Mouse (Mus musculus) hindbrain, embryonic 15.5 days (tissue): ENCODE results near the gene Bst1. TPM values are rescaled to one million over a fixed set of nuclear protein-coding genes. Genes with fewer than 3 reads are reported as not detected.

Source experiments
- ATAC-seq: fragments of 200-750 bp; cut with Nextera tagmentation; 2 replicates; pipeline ENCODE4 v1.8.0; 2017; ENCODE audit warnings: low read depth, moderate number of reproducible peaks, moderate TSS enrichment; ENCODE audit not compliant: low FRiP score
- H3K27ac ChIP-seq: fragments of 300-500 bp; sonication (generic); replicated peaks from 2 replicates; pipeline ENCODE4 v1.5.1; 2015; ENCODE audit warnings: mild to moderate bottlenecking, inconsistent platforms
- H3K27me3 ChIP-seq: fragments of 300-500 bp; sonication (generic); 2 replicates; pipeline ENCODE4 v1.6.1; 2015; ENCODE audit warnings: control low read depth, inconsistent platforms
- H3K36me3 ChIP-seq: fragments of 300-500 bp; sonication (generic); 2 replicates; pipeline ENCODE4 v1.6.1; 2015; ENCODE audit warnings: control low read depth, inconsistent platforms
- H3K4me1 ChIP-seq: fragments of 300-500 bp; sonication (generic); replicated peaks from 2 replicates; pipeline ENCODE4 v1.6.1; 2015; ENCODE audit warnings: control low read depth, inconsistent platforms
- H3K4me2 ChIP-seq: fragments of 300-500 bp; sonication (generic); 2 replicates; pipeline ENCODE4 v1.6.1; 2015; ENCODE audit warnings: moderate library complexity, mild to moderate bottlenecking, inconsistent platforms
- H3K4me3 ChIP-seq: fragments of 300-500 bp; sonication (generic); 2 replicates; pipeline ENCODE4 v1.5.1; 2015; ENCODE audit warnings: mild to moderate bottlenecking, inconsistent platforms
- H3K9ac ChIP-seq: fragments of 300-500 bp; sonication (generic); 2 replicates; pipeline ENCODE4 v1.6.1; 2015; ENCODE audit warnings: inconsistent platforms
- H3K9me3 ChIP-seq: fragments of 300-500 bp; sonication (generic); 2 replicates; pipeline ENCODE4 v1.6.1; 2016; ENCODE audit warnings: control low read depth, inconsistent platforms
- WGBS: fragments of 180-500 bp; shearing (Covaris S2); methylation state at CpG from one replicate; pipeline ENCODE4 v1.1.7; 2015; 5-methylcytosine and 5-hydroxymethylcytosine counted together
- polyA plus RNA-seq: library from polyadenylated mRNA; unstranded; fragments of >200 nt; fragmentation: Nextera tagmentation; extraction: Ambion mirVana; gene quantifications from 2 replicates; pipeline ENCODE4 v1.2.1, GENCODE M21; 2015

Gene Bst1
- polyA plus RNA-seq, 1 experiment from 2014 or later: 0.05 TPM

GRCm38 (mm10) chr5:43845646-43846045, 27.0 kb downstream of the Bst1 start:
- H3K4me3 ChIP-seq: no peak overlapping the region
- ATAC-seq: no peak
- H3K27ac ChIP-seq: no peak overlapping the region
- no peaks in the 10 kb centered on the region for H3K4me1 ChIP-seq
- H3K36me3 ChIP-seq: no peaks in the 10 kb centered on the region
- no peak overlapping the region for H3K4me2 ChIP-seq
- no peaks in the 10 kb centered on the region for H3K27me3 ChIP-seq
- no peak overlapping the region for H3K9ac ChIP-seq
- WGBS: 59% methylated on average over 1 of the region's 1 CpGs
- no peaks in the 10 kb centered on the region for H3K9me3 ChIP-seq

GRCm38 (mm10) chr5:43846227-43846626, 27.5 kb downstream of the Bst1 start:
- no peaks in the 10 kb centered on the region for H3K4me1 ChIP-seq
- H3K9ac ChIP-seq: no peak overlapping the region
- no peaks in the 10 kb centered on the region for H3K36me3 ChIP-seq
- no peak overlapping the region for H3K4me2 ChIP-seq
- no peak overlapping the region for H3K4me3 ChIP-seq
- H3K9me3 ChIP-seq: no peaks in the 10 kb centered on the region
- no peak for ATAC-seq
- no peak overlapping the region for H3K27ac ChIP-seq
- WGBS: 12% methylated on average over 2 of the region's 2 CpGs
- H3K27me3 ChIP-seq: no peaks in the 10 kb centered on the region

- Histone ChIP-seq H3K9me3 (no peaks in the 10 kb centered on the region), H3K36me3 (no peaks in the 10 kb centered on the region), H3K27me3 (no peaks in the 10 kb centered on the region), H3K9ac (no peak overlapping the region), H3K4me3 (no peak overlapping the region), H3K4me2 (no peak overlapping the region), H3K27ac (no peak overlapping the region), H3K4me1 (no peaks in the 10 kb centered on the region)
- ATAC-seq: no peak
Observed at GRCm38 (mm10) chr5:43847555-43847954, 28.9 kb downstream of the Bst1 start.

GRCm38 (mm10) chr5:43848275-43848674, 29.6 kb downstream of the Bst1 start:
- H3K36me3 ChIP-seq: no peaks in the 10 kb centered on the region
- H3K4me1 ChIP-seq: no peaks in the 10 kb centered on the region
- H3K9ac ChIP-seq: no peak overlapping the region
- no peak overlapping the region for H3K27ac ChIP-seq
- H3K27me3 ChIP-seq: no peaks in the 10 kb centered on the region
- no peak overlapping the region for H3K4me2 ChIP-seq
- H3K9me3 ChIP-seq: no peaks in the 10 kb centered on the region
- ATAC-seq: no peak
- no peak overlapping the region for H3K4me3 ChIP-seq
- 86% methylated on average over 3 of the region's 3 CpGs for WGBS

GRCm38 (mm10) chr5:43853096-43853867, 34.6 kb downstream of the Bst1 start:
- Histone ChIP-seq H3K27ac (no peak overlapping the region), H3K4me1 (no peaks in the 10 kb centered on the region), H3K27me3 (no peaks in the 10 kb centered on the region), H3K9ac (no peak overlapping the region), H3K36me3 (no peaks in the 10 kb centered on the region), H3K9me3 (no peaks in the 10 kb centered on the region), H3K4me2 (no peak overlapping the region), H3K4me3 (no peak overlapping the region)
- no peak for ATAC-seq
- WGBS: 86% methylated on average over 11 of the region's 11 CpGs

GRCm38 (mm10) chr5:43853868-43854488, 35.3 kb downstream of the Bst1 start:
- Histone ChIP-seq H3K9ac (no peak overlapping the region), H3K4me2 (no peak overlapping the region), H3K27me3 (no peaks in the 10 kb centered on the region), H3K36me3 (no peaks in the 10 kb centered on the region), H3K27ac (no peak overlapping the region), H3K4me3 (no peak overlapping the region), H3K9me3 (no peaks in the 10 kb centered on the region), H3K4me1 (no peaks in the 10 kb centered on the region)
- 84% methylated on average over 7 of the region's 7 CpGs for WGBS
- no peak for ATAC-seq

- no peak overlapping the region for H3K9ac ChIP-seq
- ATAC-seq: no peak
- no peaks in the 10 kb centered on the region for H3K27me3 ChIP-seq
- no peak overlapping the region for H3K27ac ChIP-seq
- no peak overlapping the region for H3K4me3 ChIP-seq
- no peaks in the 10 kb centered on the region for H3K9me3 ChIP-seq
- H3K36me3 ChIP-seq: no peaks in the 10 kb centered on the region
- no peak overlapping the region for H3K4me2 ChIP-seq
- 79% methylated on average over 2 of the region's 2 CpGs for WGBS
- no peaks in the 10 kb centered on the region for H3K4me1 ChIP-seq
Observed at GRCm38 (mm10) chr5:43855769-43856168, 37.1 kb downstream of the Bst1 start.

- Histone ChIP-seq H3K27ac (no peak overlapping the region), H3K9me3 (no peaks in the 10 kb centered on the region), H3K36me3 (no peaks in the 10 kb centered on the region), H3K27me3 (no peaks in the 10 kb centered on the region), H3K9ac (no peak overlapping the region), H3K4me3 (no peak overlapping the region), H3K4me2 (no peak overlapping the region), H3K4me1 (no peaks in the 10 kb centered on the region)
- no peak for ATAC-seq
- 93% methylated on average over 8 of the region's 8 CpGs for WGBS
Observed at GRCm38 (mm10) chr5:43859663-43860062, 41.0 kb downstream of the Bst1 start.

- WGBS: 89% methylated on average over 5 of the region's 5 CpGs
- H3K4me3 ChIP-seq: no peak overlapping the region
- H3K27ac ChIP-seq: no peak overlapping the region
- H3K9me3 ChIP-seq: no peaks in the 10 kb centered on the region
- no peak overlapping the region for H3K4me2 ChIP-seq
- no peak for ATAC-seq
- no peaks in the 10 kb centered on the region for H3K27me3 ChIP-seq
- H3K4me1 ChIP-seq: no peaks in the 10 kb centered on the region
- no peak overlapping the region for H3K9ac ChIP-seq
- no peaks in the 10 kb centered on the region for H3K36me3 ChIP-seq
Observed at GRCm38 (mm10) chr5:43860096-43860495, 41.4 kb downstream of the Bst1 start.

GRCm38 (mm10) chr5:43860670-43861431, 42.2 kb downstream of the Bst1 start:
- no peak overlapping the region for H3K4me3 ChIP-seq
- no peaks in the 10 kb centered on the region for H3K27me3 ChIP-seq
- H3K9me3 ChIP-seq: no peaks in the 10 kb centered on the region
- no peak overlapping the region for H3K9ac ChIP-seq
- no peaks in the 10 kb centered on the region for H3K36me3 ChIP-seq
- no peak overlapping the region for H3K27ac ChIP-seq
- no peaks in the 10 kb centered on the region for H3K4me1 ChIP-seq
- ATAC-seq: no peak
- H3K4me2 ChIP-seq: no peak overlapping the region
- WGBS: 77% methylated on average over 5 of the region's 5 CpGs

GRCm38 (mm10) chr5:43863642-43864041, 45.0 kb downstream of the Bst1 start:
- H3K4me1 ChIP-seq: peaks cover under 1% of the 10 kb centered on the region; the same call in 1 of the 2 replicates
- no peak overlapping the region for H3K4me3 ChIP-seq
- WGBS: 83% methylated on average over 6 of the region's 6 CpGs
- no peak overlapping the region for H3K9ac ChIP-seq
- no peak overlapping the region for H3K27ac ChIP-seq
- H3K9me3 ChIP-seq: no peaks in the 10 kb centered on the region
- H3K27me3 ChIP-seq: no peaks in the 10 kb centered on the region
- ATAC-seq: no peak
- no peaks in the 10 kb centered on the region for H3K36me3 ChIP-seq
- no peak overlapping the region for H3K4me2 ChIP-seq

- Histone ChIP-seq H3K4me3 (no peak overlapping the region), H3K9ac (no peak overlapping the region), H3K36me3 (no peaks in the 10 kb centered on the region), H3K4me1 (peaks cover 9% of the 10 kb centered on the region), H3K27me3 (no peaks in the 10 kb centered on the region), H3K4me2 (no peak overlapping the region), H3K27ac (no peak overlapping the region), H3K9me3 (no peaks in the 10 kb centered on the region)
- 84% methylated on average over 2 of the region's 2 CpGs for WGBS
- no peak for ATAC-seq
Observed at GRCm38 (mm10) chr5:43865316-43865715, 46.6 kb downstream of the Bst1 start.
